Mouse (Mus musculus) adrenal gland, adult 18-20 months (tissue): ENCODE measurements at regions not wholly inside any gene's neighbourhood (a gene's known extent, or its start where the extent isn't known, plus 50 kb on each side); places are given as distances from the start of the nearest gene placed in this dataset.

Experiments
- DNase-seq, 2 experiments: peaks; one replicate each; pipeline ENCODE4 v3.0.0; 2021 to 2022; ENCODE audit warnings: low spot score in 2 of 2

GRCm38 (mm10) chr14:103938201-103938600 lies 94.0 kb upstream of the Ednrb start:
- no peak for DNase-seq

GRCm38 (mm10) chr14:103937700-103938099 lies 93.5 kb upstream of the Ednrb start:
- no peak for DNase-seq

GRCm38 (mm10) chr14:103933813-103934212 lies 89.6 kb upstream of the Ednrb start:
- DNase-seq, result no peak

- no peak for DNase-seq
Measured at GRCm38 (mm10) chr14:103932170-103932569, 88.0 kb upstream of the Ednrb start.

- DNase-seq, result no peak
Measured at GRCm38 (mm10) chr14:103929734-103930364, 85.6 kb upstream of the Ednrb start.

- DNase-seq, result no peak
Measured at GRCm38 (mm10) chr14:103929155-103929729, 85.0 kb upstream of the Ednrb start.

- no peak for DNase-seq
Measured at GRCm38 (mm10) chr14:103920169-103920568, 76.0 kb upstream of the Ednrb start.

GRCm38 (mm10) chr14:103919380-103919779 lies 75.2 kb upstream of the Ednrb start:
- no peak for DNase-seq

- DNase-seq, result no peak
Measured at GRCm38 (mm10) chr14:103913453-103913852, 69.3 kb upstream of the Ednrb start.

GRCm38 (mm10) chr14:103911707-103912106 lies 67.5 kb upstream of the Ednrb start:
- DNase-seq, result no peak

GRCm38 (mm10) chr14:103911280-103911679 lies 67.1 kb upstream of the Ednrb start:
- DNase-seq, result no peak

- DNase-seq, result no peak
Measured at GRCm38 (mm10) chr14:103906417-103907070, 62.3 kb upstream of the Ednrb start.

- DNase-seq, result no peak
Measured at GRCm38 (mm10) chr14:103900817-103901216, 56.6 kb upstream of the Ednrb start.

- DNase-seq, result peak in 1 of 2 experiments; percentile 4
Measured at GRCm38 (mm10) chr14:103899111-103899814, 55.1 kb upstream of the Ednrb start.

- no peak for DNase-seq
Measured at GRCm38 (mm10) chr14:103898689-103899088, 54.5 kb upstream of the Ednrb start.

- DNase-seq, result no peak
Measured at GRCm38 (mm10) chr14:103895261-103895660, 51.1 kb upstream of the Ednrb start.
